Mouse (Mus musculus): Measurements from ENCODE around the gene Slc17a3.

The Slc17a3 gene

DNA sequence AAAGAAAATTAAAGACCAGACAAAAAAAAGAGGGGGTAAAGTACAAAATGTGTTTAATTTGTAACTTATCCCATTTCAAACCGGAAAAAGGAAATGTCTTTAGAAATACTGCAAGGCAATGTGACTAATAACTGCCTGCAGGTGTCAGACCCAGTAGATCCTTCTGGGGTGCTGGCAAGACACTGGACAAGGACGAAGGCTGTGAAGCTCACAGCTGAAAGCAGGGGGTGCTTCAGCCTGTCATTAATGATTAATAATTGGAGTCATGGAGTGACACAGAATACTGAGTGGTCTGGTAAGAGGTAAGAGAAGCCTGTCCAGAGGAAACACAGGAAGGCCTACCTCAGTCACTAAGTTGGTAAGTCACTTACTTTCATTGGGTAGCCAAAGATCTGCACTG, at the start of gene Slc17a3:
Gene Slc17a3, plus strand, starts transcription at position 127 of the 400 bp plus-strand sequence.
- no peak for DNase-seq (ENCODE audit: low spot score in 2 of 2)

DNA sequence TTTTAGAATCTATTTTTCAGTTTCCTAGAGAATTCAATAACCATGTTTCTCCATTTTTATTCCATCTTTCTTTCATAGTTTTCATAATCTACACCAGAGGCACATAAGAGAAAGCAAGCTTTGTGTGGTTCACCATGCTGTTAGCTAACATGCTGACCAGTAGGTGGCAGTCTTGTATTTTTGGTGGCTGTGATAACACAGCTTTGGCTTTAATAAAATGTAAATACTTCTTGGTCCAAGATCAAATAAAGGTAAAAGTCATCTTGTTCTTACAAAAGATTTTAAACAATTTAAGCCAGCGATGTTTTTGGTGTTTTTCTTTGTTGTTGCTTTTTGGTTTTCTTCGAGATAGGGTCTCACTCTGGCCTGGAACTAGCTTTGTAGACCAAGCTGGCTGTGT, 46.7 kb upstream of the Slc17a3 start:
- peak; percentile 44 to 71 for DNase-seq (ENCODE audit: low spot score in 2 of 2)

DNA sequence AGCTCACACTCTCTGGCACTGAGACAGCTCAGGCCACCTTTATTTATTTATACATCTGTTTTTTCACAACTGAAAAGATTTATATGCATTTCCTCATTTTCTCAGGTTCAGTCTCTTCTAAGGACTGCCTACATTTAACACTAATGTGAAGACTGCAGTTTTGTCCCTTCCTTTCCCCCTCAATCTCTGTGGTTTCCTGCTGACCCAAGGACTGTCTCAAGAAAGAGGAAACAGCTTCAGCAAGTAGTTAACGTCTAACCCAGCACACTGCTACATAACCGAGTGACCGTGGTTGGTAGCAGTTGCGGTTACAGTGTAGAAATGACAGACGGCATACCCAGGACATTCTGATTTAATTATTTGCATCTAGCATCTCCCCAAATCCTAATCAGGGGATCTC, 39.8 kb upstream of the Slc17a3 start:
- no peak for DNase-seq (ENCODE audit: low spot score in 2 of 2)

DNA sequence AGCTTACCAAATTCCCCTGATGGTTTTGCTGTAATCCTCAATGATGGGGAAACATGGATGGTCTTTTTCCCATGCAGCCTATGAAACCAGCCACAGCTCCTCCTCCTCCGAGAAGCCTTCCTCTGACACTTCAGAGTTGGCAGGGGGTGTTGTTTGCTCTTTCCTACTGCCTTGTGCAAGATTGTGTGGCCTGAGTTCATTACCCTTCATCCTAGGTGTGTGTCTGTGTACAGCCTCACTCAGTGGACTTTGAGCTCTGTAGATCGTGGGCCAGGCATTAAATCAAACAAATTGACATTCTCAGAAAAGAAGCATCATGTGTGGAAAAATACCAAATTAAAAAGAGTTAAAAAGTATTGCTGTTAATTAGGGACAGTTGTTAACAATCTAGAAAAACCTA, 34.7 kb upstream of the Slc17a3 start:
- DNase-seq (ENCODE audit: low spot score in 2 of 2) = no peak

DNA sequence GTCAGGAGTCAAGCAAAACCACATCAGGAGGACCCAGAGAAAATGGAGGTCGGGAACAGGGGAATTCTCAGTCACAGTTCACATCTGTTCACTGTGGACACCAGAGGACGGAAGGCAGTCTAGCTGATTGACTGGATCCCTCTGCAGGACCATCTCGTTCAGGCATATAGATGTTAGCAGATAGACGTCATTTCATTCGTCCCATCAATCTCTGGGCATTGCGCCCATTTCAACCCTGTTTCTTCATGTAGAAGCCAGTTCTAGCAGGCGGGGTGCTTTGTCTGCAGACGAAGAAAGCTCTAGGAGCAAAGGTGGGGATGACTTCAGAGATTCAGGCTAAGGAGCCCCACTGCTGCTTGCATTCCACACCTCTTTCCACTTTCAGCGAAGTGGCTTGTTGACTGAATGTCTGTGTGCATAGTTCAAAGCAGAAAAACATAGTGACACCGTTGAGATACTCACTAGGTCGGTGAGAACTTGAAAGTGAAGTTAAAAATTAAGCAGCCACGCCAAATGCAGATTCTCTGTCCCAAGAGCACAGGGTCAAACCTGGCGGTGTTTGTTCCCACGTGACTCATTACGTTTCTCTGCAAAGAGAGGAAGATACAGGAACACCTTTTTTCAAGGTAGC, 32.7 kb upstream of the Slc17a3 start, which contains the start of gene Slc17a2:
Gene Slc17a2, plus strand, starts transcription at position 572 of the 631 bp plus-strand sequence.
- no peak for DNase-seq (ENCODE audit: low spot score in 2 of 2)

DNA sequence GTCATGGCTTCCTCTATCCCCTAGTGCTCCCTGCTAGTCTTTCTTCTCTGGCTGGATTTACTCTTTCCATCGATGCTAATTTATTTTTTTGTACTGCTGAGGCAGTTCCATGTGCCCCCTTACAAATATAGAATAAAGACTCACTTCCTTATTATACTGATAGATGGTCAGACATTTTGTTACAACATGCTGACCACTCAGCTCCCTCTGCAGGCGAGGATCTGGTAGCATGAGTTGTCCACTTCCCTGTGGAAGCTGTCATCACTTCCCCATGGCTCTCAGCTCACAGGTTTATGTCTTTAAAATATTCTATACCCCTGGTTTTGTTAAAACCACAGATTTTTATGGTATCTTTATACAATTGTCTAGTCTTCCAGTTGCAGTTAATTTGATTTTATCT, 23.1 kb upstream of the Slc17a3 start:
- no peak for DNase-seq (ENCODE audit: low spot score in 2 of 2)

DNA sequence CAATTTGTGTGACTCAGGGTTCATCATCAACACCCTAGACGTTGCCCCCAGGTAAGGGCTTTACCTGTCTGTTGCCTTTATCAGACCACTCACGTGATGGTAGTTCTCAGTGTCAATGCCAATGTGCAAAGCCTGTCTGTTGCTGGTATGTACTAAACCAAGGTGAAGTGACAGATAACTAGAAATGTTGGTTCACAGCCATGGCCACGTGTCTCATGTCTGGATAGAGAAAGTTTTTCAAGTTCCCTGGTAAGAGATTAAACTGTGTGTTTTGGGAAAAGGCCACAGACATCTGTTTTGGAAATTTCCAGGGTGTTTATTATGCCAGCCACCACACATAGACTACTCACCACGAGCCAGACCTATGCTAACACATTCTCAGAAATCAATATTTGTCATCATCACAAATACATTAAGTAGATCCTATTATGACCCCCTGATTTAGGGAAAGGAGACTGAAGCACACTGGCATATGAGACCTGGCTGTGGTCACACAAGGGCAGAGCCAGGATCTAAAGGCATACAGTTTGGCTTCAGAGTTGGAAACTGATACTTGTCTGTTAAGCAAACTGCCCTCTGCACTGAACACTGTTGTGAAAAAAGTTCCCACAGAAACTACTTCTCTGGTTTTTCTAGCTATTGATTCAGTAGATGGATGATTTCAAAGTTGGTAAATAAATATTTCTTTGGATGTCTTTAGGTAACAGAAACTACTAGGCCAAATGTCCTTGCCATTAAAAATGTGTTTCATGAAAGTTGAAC, 18.9 kb upstream of the Slc17a3 start:
- DNase-seq (ENCODE audit: low spot score in 2 of 2) = no peak

DNA sequence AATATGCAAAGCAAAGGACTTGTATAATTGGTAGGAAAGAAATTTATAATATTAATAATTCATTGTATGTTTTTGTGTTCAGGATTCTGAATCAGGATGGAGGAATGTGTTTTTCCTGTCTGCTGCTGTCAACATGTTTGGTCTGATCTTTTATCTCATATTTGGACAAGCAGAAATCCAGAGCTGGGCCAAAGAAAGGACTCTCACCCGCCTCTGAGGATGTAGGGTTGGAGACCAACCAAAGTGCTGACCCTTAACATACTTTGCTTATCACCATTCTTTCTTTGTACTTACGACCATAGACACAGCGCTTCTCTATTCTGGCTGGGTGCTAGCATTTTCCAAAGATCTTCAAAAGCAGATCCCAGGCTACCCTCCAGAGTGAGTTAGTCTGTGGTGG, 17.0 kb upstream of the Slc17a3 start:
- no peak for DNase-seq (ENCODE audit: low spot score in 2 of 2)

DNA sequence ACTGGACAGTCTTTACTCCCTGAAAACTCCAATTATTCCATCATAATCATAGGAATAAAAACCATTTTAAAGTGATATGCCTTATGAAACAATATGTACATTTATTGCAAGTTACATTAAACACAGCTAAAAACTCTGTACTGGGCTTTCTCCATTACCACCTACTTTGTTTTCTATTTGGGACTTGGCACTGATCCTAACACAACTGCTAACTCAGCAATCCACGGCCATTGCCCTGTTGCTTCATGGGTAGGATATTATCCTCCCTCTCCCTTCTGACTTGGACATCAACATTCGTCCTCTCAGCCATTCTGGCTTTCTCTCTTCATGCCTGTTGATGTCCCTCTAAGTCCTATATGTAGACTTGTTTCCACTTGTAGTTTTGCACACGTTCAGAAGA, 12.6 kb upstream of the Slc17a3 start:
- DNase-seq (ENCODE audit: low spot score in 2 of 2) = no peak

DNA sequence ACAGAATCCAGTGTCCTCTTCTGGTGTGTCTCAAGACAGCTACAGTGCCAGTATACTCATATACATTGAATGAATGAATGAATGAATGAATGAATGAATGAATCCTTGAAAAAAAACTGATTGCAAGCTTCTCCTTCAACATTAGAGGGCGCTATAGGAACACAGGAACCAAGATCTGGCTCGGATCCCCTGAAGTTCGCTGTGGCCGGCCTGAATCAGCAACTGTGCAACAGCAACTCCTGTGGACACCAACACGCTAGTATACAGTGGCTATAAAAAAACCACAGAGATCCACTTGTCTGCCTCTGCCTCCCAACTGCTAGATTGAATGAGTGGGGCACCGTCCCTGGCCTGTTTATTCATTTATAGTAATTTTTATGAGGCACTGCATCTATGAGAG, 6.2 kb upstream of the Slc17a3 start:
- DNase-seq (ENCODE audit: low spot score in 2 of 2) = no peak

DNA sequence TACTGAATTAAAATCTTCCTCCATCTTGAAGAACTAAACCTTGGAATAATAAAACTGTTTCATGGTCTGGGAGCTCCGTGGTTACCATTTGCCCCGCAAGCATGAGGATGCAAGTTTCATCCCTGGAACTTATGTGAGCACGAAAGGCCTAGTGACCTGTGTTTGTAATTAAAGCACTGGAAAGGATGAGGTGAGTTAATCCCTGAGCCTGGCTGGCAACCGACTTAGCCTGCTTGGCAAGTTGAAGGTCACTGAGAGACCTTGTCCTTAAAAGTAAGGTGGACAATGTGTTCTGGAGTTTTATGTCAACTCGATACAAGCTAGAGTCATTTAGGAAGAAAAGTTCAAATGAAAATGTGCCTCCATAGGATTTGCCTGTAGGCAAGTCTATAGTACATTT, 4.4 kb upstream of the Slc17a3 start:
- DNase-seq (ENCODE audit: low spot score in 2 of 2) = no peak

DNA sequence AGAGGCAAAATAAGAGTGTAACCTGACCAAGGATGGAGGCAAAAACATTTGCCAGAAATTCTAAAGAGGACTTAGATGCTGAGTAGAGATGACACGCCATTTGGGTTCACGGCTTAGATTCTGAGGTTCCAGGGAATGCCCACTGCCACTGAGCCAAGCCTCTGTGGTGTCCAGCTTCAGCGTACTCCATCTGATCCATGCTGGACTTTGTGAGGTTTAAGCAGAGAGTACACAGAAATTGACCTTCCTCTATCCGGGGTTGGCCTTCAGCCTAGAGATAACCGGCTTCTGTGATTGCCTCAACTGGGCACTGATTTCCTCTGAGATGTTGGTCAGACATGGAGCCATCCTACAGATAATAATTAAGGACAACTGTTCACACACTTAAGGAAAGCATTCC, 2.6 kb upstream of the Slc17a3 start:
- no peak for DNase-seq (ENCODE audit: low spot score in 2 of 2)

DNA sequence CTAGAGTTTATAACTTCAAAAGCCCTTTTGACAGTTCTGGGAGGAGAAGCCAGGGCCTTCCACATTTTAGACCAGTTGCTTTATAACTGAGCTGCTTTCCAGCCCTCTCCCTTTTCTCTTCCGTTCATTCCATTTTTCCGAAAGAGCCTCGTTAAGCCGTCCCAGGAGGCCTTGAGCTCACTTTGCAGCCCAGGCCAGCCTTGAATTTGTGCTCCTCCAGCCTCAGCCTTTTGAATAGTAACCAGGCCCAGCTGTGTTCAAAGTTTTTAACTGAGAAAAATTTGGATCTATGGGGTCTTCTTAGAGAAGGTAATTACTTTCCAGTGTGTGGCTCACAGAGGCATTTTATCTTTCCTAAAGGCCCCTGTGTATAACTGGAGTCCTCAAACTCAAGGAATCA, 6.6 kb downstream of the Slc17a3 start:
- no peak for DNase-seq (ENCODE audit: low spot score in 2 of 2)

DNA sequence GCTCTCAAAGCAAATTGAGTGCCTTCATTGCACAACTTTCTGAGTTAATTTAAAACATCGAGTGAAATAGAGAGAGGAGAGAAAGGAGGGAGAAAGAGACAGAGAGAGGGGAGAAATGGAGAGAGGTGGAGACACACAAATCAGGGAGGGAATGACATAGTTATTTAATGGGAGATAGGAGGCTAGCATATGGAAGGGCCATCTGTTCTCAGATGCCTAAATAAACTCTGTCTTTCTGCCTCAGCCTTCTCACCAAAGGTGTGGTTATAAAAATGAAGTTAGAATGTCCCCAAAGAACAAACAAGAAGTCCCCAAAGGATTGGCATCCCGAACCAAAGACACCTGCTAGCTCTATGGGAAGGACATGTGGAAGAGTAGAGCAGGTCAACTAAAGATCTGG, 10.1 kb downstream of the Slc17a3 start:
- DNase-seq (ENCODE audit: low spot score in 2 of 2) = no peak

DNA sequence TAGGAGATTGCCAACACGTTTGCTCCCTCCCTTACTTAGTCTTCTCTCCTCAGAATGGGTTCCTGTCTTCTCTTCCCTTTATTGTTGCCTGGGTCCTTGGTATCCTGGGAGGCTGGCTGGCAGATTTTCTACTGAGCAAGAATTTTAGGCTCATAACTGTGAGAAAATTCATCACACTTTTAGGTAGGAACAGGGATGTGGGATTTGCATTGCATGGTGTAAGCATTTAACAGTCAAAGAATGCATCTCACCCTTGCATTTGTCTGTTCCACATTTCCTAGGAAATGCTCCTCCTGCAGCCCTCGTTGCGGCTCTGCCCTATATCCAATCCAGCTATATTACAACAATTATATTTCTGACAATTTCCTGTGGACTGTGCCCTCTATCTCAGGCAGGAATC, 17.2 kb downstream of the Slc17a3 start:
- DNase-seq (ENCODE audit: low spot score in 2 of 2) = no peak

DNA sequence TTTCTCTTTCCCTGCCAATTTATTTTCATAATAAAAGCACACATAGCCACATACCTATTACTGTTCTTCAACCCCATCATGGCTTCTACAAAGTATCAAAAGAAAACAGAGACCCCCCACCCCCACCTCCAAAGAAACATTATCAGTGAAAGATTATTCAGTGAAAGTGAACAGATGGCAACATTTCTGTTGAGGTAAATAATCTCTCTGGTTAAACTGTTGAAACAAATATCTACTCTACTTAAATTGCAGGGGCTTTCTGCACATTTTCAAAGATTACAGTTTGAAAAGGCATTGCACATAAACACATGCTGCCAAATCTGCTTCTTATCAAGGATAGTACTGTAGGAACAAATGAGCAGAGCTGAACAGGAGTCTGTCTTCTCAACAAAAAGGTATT, 22.6 kb downstream of the Slc17a3 start:
- DNase-seq (ENCODE audit: low spot score in 2 of 2) = no peak

DNA sequence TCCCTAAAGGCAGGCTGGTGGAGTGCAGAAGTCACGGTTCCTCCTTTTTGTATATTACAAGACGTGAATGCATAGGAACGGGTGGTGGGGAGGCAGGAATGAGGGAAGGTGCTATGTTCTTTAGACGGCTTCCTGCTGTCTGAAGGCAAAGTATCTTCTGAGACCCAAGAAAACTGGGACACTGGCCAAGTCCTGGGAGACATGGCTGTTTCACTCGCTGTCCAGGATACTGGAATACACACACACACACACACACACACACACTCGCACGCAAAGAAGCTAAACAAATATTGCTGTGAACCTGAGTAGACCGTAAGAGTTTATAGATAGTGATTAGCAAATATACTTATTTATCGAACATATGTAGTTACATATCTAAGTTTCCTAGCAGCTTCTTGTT, 25.5 kb downstream of the Slc17a3 start:
- DNase-seq (ENCODE audit: low spot score in 2 of 2) = no peak

DNA sequence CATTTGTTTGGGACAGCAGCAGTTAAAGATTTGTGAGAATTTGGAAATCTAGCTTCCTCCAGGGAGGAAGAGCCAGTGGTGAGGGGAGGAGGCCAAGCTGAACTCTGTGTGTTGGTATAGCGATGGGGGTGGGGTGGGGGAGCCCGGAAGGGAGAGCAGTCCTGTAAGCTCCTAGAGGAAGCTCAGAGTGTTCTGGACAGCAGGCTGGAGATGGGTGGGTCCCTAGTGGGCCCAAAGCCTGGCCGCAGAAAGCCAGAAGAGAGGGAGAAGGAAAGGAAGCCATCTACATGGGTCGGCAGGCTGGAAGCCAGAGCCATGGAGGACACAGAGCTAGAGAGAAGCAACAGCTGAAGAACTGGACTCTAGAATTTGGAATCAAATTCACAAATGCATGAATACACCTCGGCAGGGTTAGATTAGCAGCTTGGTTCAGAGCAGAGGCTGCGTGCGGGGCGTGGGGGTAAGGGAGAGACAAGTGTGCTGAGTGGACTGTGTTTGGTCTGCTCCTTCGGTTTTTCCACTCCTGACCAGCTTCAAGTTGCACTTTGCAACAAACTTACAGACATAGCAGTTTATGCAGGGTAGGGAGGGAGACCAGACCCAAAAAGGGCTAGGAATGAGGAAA, 27.0 kb downstream of the Slc17a3 start:
- DNase-seq (ENCODE audit: low spot score in 2 of 2) = no peak

DNA sequence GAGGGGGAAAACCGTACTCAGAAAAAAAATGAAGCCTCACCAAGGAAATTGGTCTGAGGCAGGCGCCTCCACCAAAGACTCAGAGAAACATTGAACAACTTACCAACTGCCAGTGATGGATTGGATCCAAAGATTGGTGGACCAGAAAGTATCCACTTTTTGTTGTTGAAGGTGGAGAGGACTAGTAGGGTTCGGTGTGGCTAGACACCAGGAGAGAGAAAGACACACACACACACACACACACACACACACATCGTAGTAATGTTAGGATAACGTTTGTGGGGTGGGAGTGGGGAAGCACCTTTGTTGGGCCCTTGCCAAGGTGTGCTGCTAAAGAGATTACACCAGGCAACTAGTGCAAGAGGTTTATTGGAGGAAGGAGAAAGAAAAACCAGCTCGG, 27.8 kb downstream of the Slc17a3 start:
- no peak for DNase-seq (ENCODE audit: low spot score in 2 of 2)

DNA sequence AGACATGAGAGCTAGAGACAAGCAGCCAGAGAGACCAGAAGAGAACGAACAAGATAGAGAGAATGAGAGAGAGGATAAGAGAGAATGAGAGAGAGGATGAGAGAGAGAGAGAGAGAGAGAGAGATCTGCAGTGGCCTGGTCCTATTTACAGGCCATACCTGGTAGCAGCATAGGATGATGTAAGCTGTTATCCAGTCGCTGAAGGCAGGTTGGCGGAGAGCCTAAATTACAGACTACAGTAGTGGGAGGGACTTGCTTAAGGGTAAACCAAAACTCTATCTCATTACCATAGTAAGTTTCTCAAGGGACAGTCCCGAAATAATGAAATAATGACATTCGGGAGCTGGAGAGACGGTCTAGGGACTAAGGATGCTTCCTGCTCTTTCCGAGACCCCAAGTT, 28.2 kb downstream of the Slc17a3 start, which contains the start of gene Slc17a1:
Gene Slc17a1, plus strand, starts transcription at position 346 of the 400 bp plus-strand sequence.
- DNase-seq (ENCODE audit: low spot score in 2 of 2) = no peak

DNA sequence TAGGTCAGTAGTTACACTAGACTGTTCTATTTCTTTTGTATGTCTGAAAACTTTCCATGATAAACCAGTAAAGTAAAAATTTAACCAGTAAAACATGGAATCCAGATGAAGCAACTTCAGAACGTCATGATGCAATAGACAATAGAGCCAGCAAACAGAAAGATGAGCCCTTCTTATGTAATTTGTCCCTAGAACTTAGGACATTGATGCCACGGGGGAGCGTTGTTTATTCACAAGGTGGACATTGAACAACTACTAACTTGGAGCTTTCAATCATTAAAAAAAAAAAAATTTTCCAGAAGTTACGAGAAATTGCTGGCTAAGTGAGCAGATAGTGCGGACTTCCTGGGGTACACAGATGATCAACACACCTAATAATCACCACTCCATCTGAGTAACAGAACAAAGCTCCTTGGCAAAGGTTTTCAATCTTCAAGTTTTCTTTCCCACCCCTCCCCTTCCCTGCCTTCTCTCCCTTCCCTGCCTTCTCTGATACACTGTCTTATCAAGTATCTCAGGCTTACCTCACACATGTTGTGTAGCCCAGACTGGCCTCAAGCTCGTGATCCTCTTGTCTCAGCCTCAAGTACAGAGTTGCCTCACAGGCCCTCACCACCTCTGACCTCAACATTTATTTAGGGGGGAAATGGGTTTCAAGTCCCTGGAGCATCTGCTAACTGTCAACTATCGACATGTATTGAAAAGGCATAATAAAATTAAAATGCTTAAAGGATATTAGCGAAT, 29.7 kb downstream of the Slc17a3 start:
- DNase-seq (ENCODE audit: low spot score in 2 of 2) = no peak

DNA sequence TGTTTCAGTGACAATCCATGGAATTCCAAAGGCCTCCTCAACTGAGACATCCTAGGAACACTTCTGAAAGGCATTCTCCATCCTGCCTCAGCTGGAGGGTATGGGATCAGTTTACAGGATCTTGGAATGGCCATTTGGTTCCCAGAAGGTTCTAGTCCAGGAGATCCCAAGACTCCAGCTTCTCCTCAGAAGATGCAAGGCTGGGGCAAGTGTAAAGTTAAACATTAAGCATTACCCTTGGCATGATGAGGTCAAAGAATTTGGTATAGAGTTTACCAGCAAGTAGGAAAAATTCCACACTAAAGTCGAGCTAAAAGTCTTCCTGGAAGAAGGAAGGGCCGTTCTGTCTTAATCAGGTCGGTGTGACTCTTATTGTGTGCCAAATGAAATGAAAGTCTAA, 30.8 kb downstream of the Slc17a3 start:
- no peak for DNase-seq (ENCODE audit: low spot score in 2 of 2)
